Comparison of ENCODE assay signal across 8 mouse cellular contexts in genomic region chr6:30895819-30896194, GRCm38 (mm10). TPM values are rescaled to one million over a fixed set of nuclear protein-coding genes. Genes with fewer than 3 reads are reported as not detected.
DNase-seq lines count a peak whose midpoint lies in the region; ATAC-seq and TF ChIP-seq lines count a peak whose summit lies in the region.

No protein-coding gene starts in this region.

- no peak for TF ChIP-seq POLR2A in CH12.LX (IDR thresholded peaks at IDR 0.05; ENCODE audit: low read depth, low read length)

- WGBS in kidney, embryonic 15.5 days, result 11% methylated on average over 3 of the region's 3 CpGs
- 20% methylated on average over 3 of the region's 3 CpGs for WGBS in heart, postnatal 0 days

- no peak for DNase-seq in kidney, adult 18-20 months
- DNase-seq in CH12.LX (ENCODE audit: extremely low read depth) (peak; percentile 20), NIH3T3 (ENCODE audit: low read depth) (peak; percentile 57)
- no peak for DNase-seq in heart, postnatal 0 days (ENCODE audit: low spot score)
- DNase-seq in spleen, postnatal 36 days (ENCODE audit: low spot score in 2 of 2), result no peak
- DNase-seq in spleen, postnatal 4 days (ENCODE audit: low spot score in 2 of 2), result no peak

- peak overlapping the region; percentile 99 for H3K27ac ChIP-seq in kidney, embryonic 15.5 days
- H3K27ac ChIP-seq in CH12.LX (ENCODE audit: insufficient read depth, low read depth), result no peak overlapping the region
- peak overlapping the region; percentile 96 for H3K27ac ChIP-seq in heart, postnatal 0 days (ENCODE audit: low read depth)

- no peaks in the 10 kb centered on the region for H3K9me3 ChIP-seq in kidney, embryonic 15.5 days (replicated peaks)
- no peaks in the 10 kb centered on the region for H3K9me3 ChIP-seq in CH12.LX (replicated peaks; ENCODE audit: low read length)
- H3K9me3 ChIP-seq in heart, postnatal 0 days (replicated peaks; ENCODE audit: control insufficient read depth, low read length), result no peaks in the 10 kb centered on the region

- H3K4me2 ChIP-seq in kidney, embryonic 15.5 days, result peak overlapping the region; percentile 66
- H3K4me2 ChIP-seq in CH12.LX (ENCODE audit: insufficient read depth, low read depth, poor library complexity, severe bottlenecking), result peak overlapping the region; percentile 84
- H3K4me2 ChIP-seq in heart, postnatal 0 days (ENCODE audit: low read depth, low read length), result peak overlapping the region; percentile 61

- no peaks in the 10 kb centered on the region for H3K36me3 ChIP-seq in kidney, embryonic 15.5 days
- H3K36me3 ChIP-seq in CH12.LX (replicated peaks in 1 of 2; ENCODE audit: control insufficient read depth in 1 of 2, insufficient read depth in 1 of 2, low read length in 1 of 2), result peaks cover 0 to 5% of the 10 kb centered on the region in 2 experiments
- no peaks in the 10 kb centered on the region; the same call in none of the 2 replicates for H3K36me3 ChIP-seq in heart, postnatal 0 days (replicated peaks; ENCODE audit: control insufficient read depth, insufficient read depth, low read length)

- H3K79me2 ChIP-seq in CH12.LX (replicated peaks; ENCODE audit: control insufficient read depth, extremely low read depth, insufficient read depth, poor library complexity, severe bottlenecking), result peaks cover 3% of the 10 kb centered on the region; the same call in 1 of the 2 replicates

- peak overlapping the region; percentile 86 for H3K4me3 ChIP-seq in kidney, embryonic 15.5 days (replicated peaks)
- peak overlapping the region; percentile 75 to 92 (median 77) for H3K4me3 ChIP-seq in CH12.LX (replicated peaks in 1 of 3; ENCODE audit: low read depth in 2 of 3, low read length in 2 of 3, poor library complexity in 1 of 3)
- peak overlapping the region; percentile 88 for H3K4me3 ChIP-seq in heart, postnatal 0 days (ENCODE audit: low read depth, low read length)

- no peaks in the 10 kb centered on the region for H3K27me3 ChIP-seq in kidney, embryonic 15.5 days
- H3K27me3 ChIP-seq in CH12.LX (replicated peaks), result no peaks in the 10 kb centered on the region
- H3K27me3 ChIP-seq in heart, postnatal 0 days (ENCODE audit: control insufficient read depth, insufficient read depth, low read length), result no peaks in the 10 kb centered on the region

- no peak for TF ChIP-seq EP300 in CH12.LX (IDR thresholded peaks at IDR 0.05; ENCODE audit: low read length)
- no peak for TF ChIP-seq EP300 in heart, postnatal 0 days (IDR thresholded peaks at IDR 0.05; ENCODE audit: low read depth)

- H3K9ac ChIP-seq in kidney, embryonic 15.5 days, result peak overlapping the region; percentile 76
- H3K9ac ChIP-seq in CH12.LX (ENCODE audit: insufficient read depth, low read depth), result peak overlapping the region; percentile 89
- peak overlapping the region; percentile 92 for H3K9ac ChIP-seq in heart, postnatal 0 days (replicated peaks; ENCODE audit: low read depth, low read length)

- TF ChIP-seq RAD21 in CH12.LX (IDR thresholded peaks at IDR 0.05; ENCODE audit: low read depth, low read length), result no peak

- H3K4me1 ChIP-seq in kidney, embryonic 15.5 days, result peaks cover 13% of the 10 kb centered on the region
- H3K4me1 ChIP-seq in CH12.LX (ENCODE audit: control insufficient read depth in 1 of 2, insufficient read depth in 2 of 2), result peaks cover 0 to 24% of the 10 kb centered on the region in 2 experiments; a peak in 2 of 4 replicates
- H3K4me1 ChIP-seq in heart, postnatal 0 days (ENCODE audit: control insufficient read depth, insufficient read depth), result peaks cover 5% of the 10 kb centered on the region; the same call in 1 of the 2 replicates

- dilution Hi-C loops in CH12.LX (cut with MboI; ENCODE audit: extremely low pct_ligation_motif_present, extremely low pct_unique_long_range_greater_than_20kb, low sequenced_read_pairs), result no loop called here

- no peak for TF ChIP-seq CTCF in CH12.LX (conservative IDR thresholded peaks at IDR 0.05 in 1 of 2, IDR thresholded peaks at IDR 0.05 in 1 of 2; ENCODE audit: low read depth in 2 of 2, low read length in 2 of 2)
- no peak for TF ChIP-seq CTCF in heart, postnatal 0 days (IDR thresholded peaks at IDR 0.05; ENCODE audit: low read depth)

- no peak for ATAC-seq in kidney, embryonic 15.5 days (replicated peaks; ENCODE audit: low FRiP score)
- ATAC-seq in heart, postnatal 0 days (ENCODE audit: insufficient read depth, low read depth), result no peak
- 0 out of 2 replicates have a peak, but pooled peaks have one; percentile 0 for ATAC-seq in megakaryocyte, adult 5-6 weeks (ENCODE audit: poor library complexity, severe bottlenecking)

- in situ Hi-C loops in CH12.LX (cut with MboI; ENCODE audit: low pct_ligation_motif_present, low pct_unique_long_range_greater_than_20kb, low sequenced_read_pairs), result no loop called here

TF ChIP-seq in CH12.LX, 34 proteins besides CTCF, POLR2A, EP300 and RAD21:
- TF ChIP-seq CHD2 (IDR thresholded peaks at IDR 0.05; ENCODE audit: low read length) (no peak), ZNF384 (IDR thresholded peaks at IDR 0.05; ENCODE audit: low read depth, low read length) (peak; percentile 69)

RNA-seq across cellular contexts. Expression of gene Copg2, which starts 0.8 kb away (rescaled TPM):
- 24.6 and 26.2 TPM in 2 replicates for polyA plus RNA-seq in kidney, embryonic 15.5 days (2015; fragmentation: Nextera tagmentation; extraction: Ambion mirVana)
- 22.8 and 28.9 TPM in 2 replicates for total RNA-seq in CH12.LX (2012; rRNA removed)
- total RNA-seq in CH12.LX (2014; rRNA removed), result 42.8 and 43.7 TPM in 2 replicates
- polyA plus RNA-seq in CH12.LX (2012; ENCODE audit: insufficient read length, low read depth), result 23.3 and 24.8 TPM in 2 replicates
- total RNA-seq in heart, postnatal 0 days (2014; rRNA removed; ENCODE audit: low replicate concordance), result 41.5 and 48.4 TPM in 2 replicates
- polyA plus RNA-seq in heart, postnatal 0 days (2015; fragmentation: Nextera tagmentation; extraction: Ambion mirVana), result 17.6 and 19.9 TPM in 2 replicates
- 29.1 and 33.8 TPM in 2 replicates for total RNA-seq in megakaryocyte, adult 5-6 weeks (2015)
- 60.8 and 61.0 TPM in 2 replicates for total RNA-seq in megakaryocyte, adult 5-6 weeks (2017)

RNA-seq across cellular contexts. Expression of gene Tsga13, which starts 19.6 kb away (rescaled TPM):
- 0.32 and 0.33 TPM in 2 replicates for polyA plus RNA-seq in kidney, embryonic 15.5 days (2015; fragmentation: Nextera tagmentation; extraction: Ambion mirVana)
- total RNA-seq in CH12.LX (2012; rRNA removed), result not detected in 2 replicates
- total RNA-seq in CH12.LX (2014; rRNA removed), result not detected in 2 replicates
- not detected in 2 replicates for polyA plus RNA-seq in CH12.LX (2012; ENCODE audit: insufficient read length, low read depth)
- not detected in 2 replicates for total RNA-seq in heart, postnatal 0 days (2014; rRNA removed; ENCODE audit: low replicate concordance)
- polyA plus RNA-seq in heart, postnatal 0 days (2015; fragmentation: Nextera tagmentation; extraction: Ambion mirVana), result 0.20 TPM in 1 of 2 replicates, not detected in the other
- total RNA-seq in megakaryocyte, adult 5-6 weeks (2015), result not detected in 2 replicates
- not detected in 2 replicates for total RNA-seq in megakaryocyte, adult 5-6 weeks (2017)

Comparison
In these comparisons a context has a peak if more than half of its experiments do, and no peak if none do; other contexts are left out.
1. DNase-seq: peak in CH12.LX (single experiment) and NIH3T3 (single experiment); none in kidney, adult 18-20 months (single experiment), heart, postnatal 0 days (single experiment), spleen, postnatal 36 days (0 of 2) and spleen, postnatal 4 days (0 of 2).
2. Peak in every context shown above with its lines, with median percentiles within 50 percentile points of each other: H3K4me2 ChIP-seq, H3K4me3 ChIP-seq and H3K9ac ChIP-seq.